Mouse (Mus musculus) limb, embryonic 10.5 days (tissue): ENCODE measurements around the gene Olig2. TPM values are rescaled to one million over a fixed set of nuclear protein-coding genes. Genes with fewer than 3 reads are reported as not detected.

ENCODE experiments used
- DNase-seq: peaks from one replicate; pipeline ENCODE4 v3.0.0-alpha.2; 2017; ENCODE audit warnings: low spot score
- H3K27ac ChIP-seq: fragments of 300-500 bp; sonication (generic); 2 replicates; pipeline ENCODE4 v1.5.1; 2016; ENCODE audit warnings: mild to moderate bottlenecking
- H3K27me3 ChIP-seq: fragments of 300-500 bp; sonication (generic); 2 replicates; pipeline ENCODE4 v1.6.1; 2016; ENCODE audit warnings: low read depth, mild to moderate bottlenecking; ENCODE audit not compliant: poor library complexity, severe bottlenecking
- H3K36me3 ChIP-seq: fragments of 300-500 bp; sonication (generic); 2 replicates; pipeline ENCODE4 v1.6.1; 2016; ENCODE audit warnings: mild to moderate bottlenecking, moderate library complexity
- H3K4me1 ChIP-seq: fragments of 300-500 bp; sonication (generic); 2 replicates; pipeline ENCODE4 v1.6.1; 2016
- H3K4me3 ChIP-seq: fragments of 300-500 bp; sonication (generic); 2 replicates; pipeline ENCODE4 v1.5.1; 2016; ENCODE audit warnings: mild to moderate bottlenecking, moderate library complexity
- H3K9me3 ChIP-seq: fragments of 300-500 bp; sonication (generic); replicated peaks from 2 replicates; pipeline ENCODE4 v1.6.1; 2016; ENCODE audit warnings: mild to moderate bottlenecking
- WGBS: fragments of 180-500 bp; shearing (Covaris S2); methylation state at CpG from one replicate; pipeline ENCODE4 v1.1.7; 2016; 5-methylcytosine and 5-hydroxymethylcytosine counted together
- polyA plus RNA-seq: library from polyadenylated mRNA; unstranded; fragments of >200 nt; fragmentation: Nextera tagmentation; extraction: Ambion mirVana; gene quantifications from 2 replicates; pipeline ENCODE4 v1.2.1, GENCODE M21; 2016

Gene Olig2
- polyA plus RNA-seq, 1 experiment from 2014 or later, result not detected

- WGBS, result 9% methylated on average over 13 of the region's 13 CpGs
- H3K4me1 ChIP-seq, result peaks cover 26% of the 10 kb centered on the region
- no peak overlapping the region for H3K27ac ChIP-seq
- peaks cover 99% of the 10 kb centered on the region for H3K27me3 ChIP-seq
- H3K36me3 ChIP-seq, result no peaks in the 10 kb centered on the region
- H3K4me3 ChIP-seq, result peak overlapping the region; percentile 55
- H3K9me3 ChIP-seq, result no peaks in the 10 kb centered on the region
- DNase-seq, result no peak
Measured at GRCm38 (mm10) chr16:91268724-91269452, 43.6 kb downstream of the Olig2 start.

- under 1% methylated on average over 64 of the region's 64 CpGs for WGBS
- H3K4me3 ChIP-seq, result peak within 1 kb of the TSS; percentile 55
- peaks cover 99% of the 10 kb centered on the region for H3K27me3 ChIP-seq
- peak; percentile 76 for DNase-seq
- H3K27ac ChIP-seq, result peak within 1 kb of the TSS; percentile 25; the same call in 1 of the 2 replicates
- H3K36me3 ChIP-seq, result no peaks in the 10 kb centered on the region
- H3K4me1 ChIP-seq, result peaks cover 26% of the 10 kb centered on the region
- no peaks in the 10 kb centered on the region for H3K9me3 ChIP-seq
Measured at GRCm38 (mm10) chr16:91269468-91270211, 44.4 kb downstream of the Olig2 start, which contains the start of gene Olig1. Gene Olig1, plus strand, starts transcription at chr16:91269772.

GRCm38 (mm10) chr16:91270212-91270971, 45.1 kb downstream of the Olig2 start:
- Histone ChIP-seq H3K27ac (peak overlapping the region; percentile 25; the same call in 1 of the 2 replicates), H3K4me1 (peaks cover 26% of the 10 kb centered on the region)
- 1% methylated on average over 63 of the region's 63 CpGs for WGBS

GRCm38 (mm10) chr16:91270982-91271549, 45.8 kb downstream of the Olig2 start:
- no peaks in the 10 kb centered on the region for H3K9me3 ChIP-seq
- peak; percentile 56 for DNase-seq
- WGBS, result under 1% methylated on average over 29 of the region's 29 CpGs
- H3K27me3 ChIP-seq, result peaks cover 100% of the 10 kb centered on the region
- peak overlapping the region; percentile 55 for H3K4me3 ChIP-seq
- H3K36me3 ChIP-seq, result no peaks in the 10 kb centered on the region
- peaks cover 26% of the 10 kb centered on the region for H3K4me1 ChIP-seq
- no peak overlapping the region for H3K27ac ChIP-seq

More at GRCm38 (mm10) chr16:91270212-91270971, 45.1 kb downstream of the Olig2 start:
- H3K36me3 ChIP-seq, result no peaks in the 10 kb centered on the region
- H3K9me3 ChIP-seq, result no peaks in the 10 kb centered on the region
- H3K27me3 ChIP-seq, result peaks cover 100% of the 10 kb centered on the region
- H3K4me3 ChIP-seq, result peak overlapping the region; percentile 55
- DNase-seq, result peak; percentile 58

- no peaks in the 10 kb centered on the region for H3K36me3 ChIP-seq
- no peaks in the 10 kb centered on the region for H3K9me3 ChIP-seq
- WGBS, result 3% methylated on average over 20 of the region's 20 CpGs
- H3K27ac ChIP-seq, result no peak overlapping the region
- H3K27me3 ChIP-seq, result peaks cover 100% of the 10 kb centered on the region
- H3K4me3 ChIP-seq, result no peak overlapping the region
- peaks cover 26% of the 10 kb centered on the region for H3K4me1 ChIP-seq
- DNase-seq, result no peak
Measured at GRCm38 (mm10) chr16:91271634-91272033, 46.4 kb downstream of the Olig2 start.

Other genes with a start within 250 kb of the Olig2 start
- gene Synj1, start 214.1 kb upstream of the Olig2 start, polyA plus RNA-seq, result 8.7 and 9.6 TPM in 2 replicates
- 60.0 and 76.1 TPM in 2 replicates for gene Paxbp1, start 180.9 kb upstream of the Olig2 start, polyA plus RNA-seq
- not detected in 2 replicates for gene 4932438H23Rik, start 130.3 kb upstream of the Olig2 start, polyA plus RNA-seq
- gene Olig1, start 44.3 kb downstream of the Olig2 start, polyA plus RNA-seq, result not detected in 2 replicates
- gene Ifnar2, start 147.3 kb downstream of the Olig2 start, polyA plus RNA-seq, result 33.0 and 35.3 TPM in 2 replicates
- not detected in 2 replicates for gene Gm21970, start 166.3 kb downstream of the Olig2 start, polyA plus RNA-seq
- gene Il10rb, start 180.7 kb downstream of the Olig2 start, polyA plus RNA-seq, result 7.0 TPM in 2 replicates